Mouse (Mus musculus): Measurements from ENCODE around the gene Smg1. TPM values are rescaled to one million over a fixed set of nuclear protein-coding genes. Genes with fewer than 3 reads are reported as not detected.

The Smg1 gene
- 68.2 TPM for polyA plus RNA-seq (2014; fragmentation: Illumina TruSeq; extraction: RNeasy Lipid Tissue Mini Kit (QIAGEN cat#74804))

DNA sequence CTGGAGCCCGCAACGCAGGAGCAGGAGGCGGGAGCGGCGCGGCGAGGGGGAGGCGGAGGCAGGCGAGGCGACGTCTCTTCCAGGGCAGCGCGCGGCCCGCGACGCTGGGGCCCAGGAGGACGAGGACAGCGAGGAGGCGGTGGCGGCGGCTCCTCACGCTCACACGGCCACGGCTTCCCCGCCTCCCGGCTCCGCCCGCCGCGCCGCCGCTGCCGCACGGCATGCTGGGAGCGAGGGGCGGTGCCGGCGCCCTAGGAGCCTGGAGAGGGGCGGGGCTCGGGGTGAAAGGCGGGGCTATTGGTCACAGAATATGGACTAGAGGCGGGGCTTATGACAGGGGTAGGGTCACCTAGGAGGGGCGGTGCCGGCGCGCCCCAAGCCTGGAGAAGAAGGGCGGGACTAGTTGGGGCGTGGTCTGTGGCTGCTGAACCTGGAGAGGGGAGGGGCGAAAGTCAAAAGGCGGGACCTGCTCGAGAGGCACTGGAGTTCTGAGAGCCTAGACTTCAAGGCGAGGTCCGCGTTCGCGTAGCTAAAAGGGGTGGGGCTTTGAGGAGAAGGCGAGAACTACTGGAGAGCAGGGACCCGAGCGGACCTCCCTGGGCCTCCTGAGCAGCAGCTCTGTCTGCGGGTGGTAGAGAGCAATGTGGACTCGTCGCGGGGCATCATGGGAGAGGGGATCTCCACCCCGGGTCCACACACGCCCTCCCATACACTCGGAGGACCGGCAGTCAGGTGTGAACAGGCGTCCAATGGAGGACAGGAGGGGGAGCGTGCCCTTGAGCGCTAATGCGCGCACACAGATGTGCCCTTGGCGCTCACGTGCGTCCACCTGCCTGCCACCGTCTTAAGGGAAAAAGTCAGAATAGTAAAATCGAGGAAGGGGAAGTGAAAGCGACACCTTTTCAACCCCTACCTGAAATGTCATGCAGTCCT is at the start of gene Smg1:
Smg1 (minus strand) TSS at position 218 of the 933 bp plus-strand sequence.

DNA sequence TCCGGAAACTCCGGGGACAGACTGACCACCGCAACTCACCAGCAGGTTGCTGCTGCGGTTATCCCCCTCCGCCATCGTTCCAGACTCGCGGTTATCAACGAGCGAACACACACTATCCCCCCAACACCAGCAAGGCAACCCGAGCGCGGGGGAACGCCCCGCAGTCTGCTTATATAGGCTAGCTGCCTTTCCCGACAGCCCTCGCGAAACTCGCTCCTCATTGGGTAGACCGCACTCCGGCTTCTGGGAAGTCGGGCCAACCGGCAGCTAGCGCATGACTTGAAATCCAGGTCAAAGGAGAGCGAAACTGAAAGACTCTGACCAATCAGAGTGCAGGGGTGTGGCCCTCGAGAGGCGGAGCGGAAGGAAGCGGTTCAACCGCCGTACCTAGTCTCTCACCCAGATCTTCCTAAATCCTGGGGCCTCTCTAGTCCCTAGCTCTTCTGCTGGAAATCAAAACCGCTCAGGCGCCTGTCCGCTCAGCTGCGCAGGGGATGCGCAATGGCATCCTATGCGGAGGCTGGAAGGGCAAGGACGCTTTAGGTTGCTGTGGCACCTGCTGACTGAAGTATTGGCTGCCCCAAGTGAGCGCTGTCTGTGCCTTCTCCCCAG is 113.9 kb downstream of the Smg1 start, which contains the start of gene Arl6ip1:
Arl6ip1 (minus strand) TSS at position 233 of the 612 bp plus-strand sequence.

DNA sequence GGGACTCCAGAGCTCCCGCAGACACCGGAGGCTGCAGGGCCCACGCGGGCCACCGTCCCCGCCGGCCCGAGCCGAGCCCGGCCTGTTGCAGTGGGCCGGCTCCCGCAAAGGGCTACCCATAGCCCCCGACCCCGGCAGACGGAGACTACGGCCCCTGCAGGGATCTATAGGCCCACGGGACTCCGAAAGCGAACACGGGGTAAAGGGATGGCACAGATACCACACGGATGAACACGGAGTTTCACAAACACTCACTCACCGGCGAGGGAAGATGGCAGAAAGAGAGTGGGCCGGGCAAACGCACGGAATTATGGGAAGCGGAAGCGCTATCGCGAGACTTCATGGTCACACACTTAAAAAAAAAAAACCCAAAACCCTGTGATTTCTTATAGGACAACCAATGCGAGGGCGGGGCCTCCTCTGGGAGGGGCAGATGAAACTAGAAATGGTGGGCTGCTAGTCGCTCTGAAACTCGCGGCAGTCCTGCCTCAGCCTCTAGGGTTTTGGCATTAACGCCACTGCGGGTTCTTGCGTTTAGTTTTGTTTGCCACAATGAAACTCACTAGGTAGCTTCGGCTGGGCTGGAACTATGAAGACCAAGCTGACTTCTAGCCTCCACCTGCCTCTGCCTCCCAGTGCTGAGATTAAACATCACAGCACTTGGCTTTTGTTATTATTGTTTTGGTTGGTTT is 127.4 kb downstream of the Smg1 start, which contains the start of gene Rps15a:
Rps15a (minus strand) TSS at position 312 of the 692 bp plus-strand sequence.

Other genes starting within 250 kb of the Smg1 start
- gene Rps15a, start 127.5 kb downstream of the Smg1 start, polyA plus RNA-seq (2014; fragmentation: Illumina TruSeq; extraction: RNeasy Lipid Tissue Mini Kit (QIAGEN cat#74804)): 888 TPM
- 309 TPM for gene Arl6ip1, start 114.0 kb downstream of the Smg1 start, polyA plus RNA-seq (2014; fragmentation: Illumina TruSeq; extraction: RNeasy Lipid Tissue Mini Kit (QIAGEN cat#74804))
- not detected for gene Syt17, start 204.6 kb upstream of the Smg1 start, polyA plus RNA-seq (2014; fragmentation: Illumina TruSeq; extraction: RNeasy Lipid Tissue Mini Kit (QIAGEN cat#74804))
- 51.4 TPM for gene Itpripl2, start 248.3 kb upstream of the Smg1 start, polyA plus RNA-seq (2014; fragmentation: Illumina TruSeq; extraction: RNeasy Lipid Tissue Mini Kit (QIAGEN cat#74804))

Measured in ovary, adult 10 weeks (tissue).